Mouse (Mus musculus): ENCODE measurements around the gene Inpp5a.
A peak's percentile ranks its signal among the peaks of the same experiment; 100 is the strongest.
"Not testable (repeated sequence)": the region's sequence is repeated elsewhere in the genome, so short reads cannot be mapped to it uniquely, and the experiment has no call there.

Gene Inpp5a

DNA sequence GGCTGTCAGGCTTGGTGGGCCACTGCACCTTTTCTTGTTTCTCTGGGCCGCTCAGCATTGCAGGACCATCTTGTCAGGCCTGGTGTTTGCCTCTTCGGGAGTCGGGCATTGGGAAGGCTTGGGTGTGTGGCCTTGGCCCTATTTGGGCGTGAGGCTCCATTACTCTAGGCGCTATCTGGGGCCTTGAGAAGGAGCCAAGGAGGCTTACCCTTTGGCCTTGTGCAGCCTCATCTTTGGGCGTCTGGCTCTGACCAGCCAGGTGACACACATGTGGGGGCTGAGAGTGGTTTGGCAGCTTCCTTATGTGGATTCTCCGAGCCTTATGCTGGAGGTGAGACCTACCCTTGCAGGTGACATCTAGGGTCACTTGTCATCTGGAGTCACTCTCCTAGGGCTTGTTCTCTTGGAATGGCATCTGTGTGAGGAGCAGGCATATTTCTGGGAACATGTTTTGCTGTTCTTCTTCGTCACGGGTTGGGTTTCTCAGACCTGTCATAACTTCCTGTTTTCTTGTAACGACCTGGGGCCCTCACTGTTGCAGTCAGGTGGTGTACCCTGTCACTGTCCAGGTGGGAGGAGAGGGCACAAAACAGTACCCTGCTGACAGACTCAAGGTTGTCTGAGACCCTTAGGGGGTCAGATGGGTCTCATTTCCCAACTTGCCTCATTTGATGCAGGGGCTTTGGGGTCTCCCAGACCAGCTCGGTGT, 11.2 kb downstream of the Inpp5a start:
- peak; percentile 66 to 72 for DNase-seq (ENCODE audit: low spot score in 2 of 2)

DNA sequence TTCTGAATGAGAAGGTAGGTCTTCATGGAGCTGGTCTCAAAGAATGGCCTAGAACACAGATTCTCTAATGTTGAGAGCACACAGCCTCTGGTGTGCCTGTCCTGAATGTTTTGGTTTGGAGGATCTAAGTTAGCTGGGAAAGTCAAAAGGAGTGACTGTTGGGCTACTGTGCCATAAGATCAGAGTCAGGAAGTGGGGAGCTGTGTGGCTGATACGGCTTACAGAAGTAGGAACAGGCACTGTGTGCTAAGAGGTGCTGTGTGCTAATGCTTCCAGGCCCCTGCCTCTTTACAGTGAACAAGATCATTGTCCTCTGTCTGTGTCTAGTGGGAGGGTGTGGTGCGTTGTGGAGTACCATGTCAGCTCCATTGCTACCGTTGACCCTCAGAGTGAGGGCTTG, 12.0 kb downstream of the Inpp5a start:
- no peak for DNase-seq (ENCODE audit: low spot score in 2 of 2)

DNA sequence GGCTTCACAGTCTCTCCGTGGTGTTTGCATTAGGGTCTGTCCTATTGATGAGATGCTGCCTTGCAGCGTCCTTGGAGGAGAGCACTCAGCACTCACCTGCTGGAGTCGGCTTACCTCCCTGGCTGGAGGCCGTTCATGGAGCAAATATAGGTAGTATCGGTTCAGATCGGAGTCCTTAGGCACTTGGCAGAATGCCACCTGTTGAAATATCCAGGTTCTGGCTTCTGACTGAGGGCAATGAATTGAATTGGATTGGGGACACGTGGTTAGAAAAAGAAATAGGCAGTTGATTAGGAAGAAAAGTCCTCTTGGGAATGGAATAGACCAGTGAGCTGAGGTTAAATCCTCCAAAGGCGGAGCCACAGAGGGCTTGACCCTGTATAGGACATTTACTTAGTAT, 12.9 kb downstream of the Inpp5a start:
- no peak for DNase-seq (ENCODE audit: low spot score in 2 of 2)

DNA sequence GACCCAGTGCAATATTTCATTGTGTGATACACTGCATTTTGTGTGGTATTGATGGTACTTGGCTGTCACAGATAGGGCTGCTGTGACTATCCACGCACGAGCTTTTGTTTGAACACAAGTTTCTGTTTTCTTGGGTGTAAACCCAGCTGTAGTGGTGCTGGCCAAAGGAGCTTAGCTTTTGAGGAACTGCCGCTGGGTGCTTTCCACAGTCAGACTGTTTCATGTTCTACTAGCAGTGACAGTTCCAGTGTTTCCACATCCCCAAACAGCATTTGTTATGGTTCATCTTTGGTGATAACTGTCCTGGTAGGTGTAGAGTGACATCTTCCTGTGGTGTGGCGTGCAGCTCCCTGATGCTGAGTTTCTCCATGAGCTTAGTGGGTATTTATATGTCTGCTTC, 13.8 kb downstream of the Inpp5a start:
- peak; percentile 71 to 72 for DNase-seq (ENCODE audit: low spot score in 2 of 2)

DNA sequence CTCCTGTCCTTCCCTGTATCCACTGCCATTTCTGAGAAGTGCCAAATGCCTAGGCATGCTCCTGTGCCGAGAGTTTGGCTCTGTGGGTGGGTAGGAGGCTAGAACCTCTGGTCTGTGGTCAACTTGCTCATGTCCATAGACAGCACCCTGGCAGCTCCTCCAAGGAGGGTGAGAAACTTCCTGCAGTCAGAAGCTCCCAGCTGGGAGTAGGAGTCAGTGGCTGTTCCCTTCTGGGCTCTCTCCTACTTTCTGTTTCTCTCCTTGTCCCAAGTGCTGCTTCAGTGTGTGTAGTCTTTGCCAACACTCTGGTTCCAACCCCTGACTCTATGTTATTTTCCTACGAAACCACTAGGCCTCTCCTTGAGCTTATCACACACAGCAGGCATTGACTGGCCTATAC, 17.7 kb downstream of the Inpp5a start:
- no peak for DNase-seq (ENCODE audit: low spot score in 2 of 2)

DNA sequence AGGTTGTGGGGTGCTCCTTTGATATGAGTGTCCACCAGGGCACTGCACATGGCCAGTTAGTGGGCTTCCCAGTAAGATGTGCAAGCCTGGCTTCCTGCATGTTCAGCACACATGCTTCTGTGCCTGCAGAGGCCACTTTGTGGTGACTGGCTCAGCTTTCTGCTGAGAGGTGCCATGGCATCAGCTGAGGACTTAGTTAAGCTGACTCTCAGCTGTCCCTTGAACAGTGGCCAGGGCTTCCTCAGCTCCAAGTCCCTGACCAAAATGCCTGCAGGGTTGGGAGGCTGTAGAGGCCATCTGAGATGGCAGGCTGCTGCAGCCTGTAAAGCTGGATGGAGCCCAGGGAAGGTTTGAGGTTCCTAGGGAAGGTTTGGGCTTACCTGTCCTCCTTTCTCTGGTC, 19.1 kb downstream of the Inpp5a start:
- no peak for DNase-seq (ENCODE audit: low spot score in 2 of 2)

DNA sequence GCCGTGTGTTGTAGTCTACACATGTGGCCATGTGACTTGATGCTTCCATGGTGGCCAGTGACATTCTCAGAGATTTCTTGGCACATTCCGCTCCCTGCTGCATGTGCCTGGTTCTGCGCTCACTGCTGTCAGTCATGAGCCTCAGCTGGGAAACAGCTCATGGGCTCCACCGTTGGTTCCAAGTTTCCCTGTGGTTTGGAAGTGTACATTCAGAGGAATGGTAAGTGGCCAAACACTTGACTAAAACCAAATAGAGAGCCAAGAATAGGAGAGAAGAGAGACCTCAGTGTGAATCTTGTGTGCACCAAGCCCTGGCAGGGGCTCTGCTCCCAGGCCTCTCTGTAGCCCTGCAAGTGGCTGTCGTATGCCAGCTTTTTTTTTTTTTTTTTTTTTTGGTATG, 21.0 kb downstream of the Inpp5a start:
- DNase-seq (ENCODE audit: low spot score in 2 of 2): no peak

DNA sequence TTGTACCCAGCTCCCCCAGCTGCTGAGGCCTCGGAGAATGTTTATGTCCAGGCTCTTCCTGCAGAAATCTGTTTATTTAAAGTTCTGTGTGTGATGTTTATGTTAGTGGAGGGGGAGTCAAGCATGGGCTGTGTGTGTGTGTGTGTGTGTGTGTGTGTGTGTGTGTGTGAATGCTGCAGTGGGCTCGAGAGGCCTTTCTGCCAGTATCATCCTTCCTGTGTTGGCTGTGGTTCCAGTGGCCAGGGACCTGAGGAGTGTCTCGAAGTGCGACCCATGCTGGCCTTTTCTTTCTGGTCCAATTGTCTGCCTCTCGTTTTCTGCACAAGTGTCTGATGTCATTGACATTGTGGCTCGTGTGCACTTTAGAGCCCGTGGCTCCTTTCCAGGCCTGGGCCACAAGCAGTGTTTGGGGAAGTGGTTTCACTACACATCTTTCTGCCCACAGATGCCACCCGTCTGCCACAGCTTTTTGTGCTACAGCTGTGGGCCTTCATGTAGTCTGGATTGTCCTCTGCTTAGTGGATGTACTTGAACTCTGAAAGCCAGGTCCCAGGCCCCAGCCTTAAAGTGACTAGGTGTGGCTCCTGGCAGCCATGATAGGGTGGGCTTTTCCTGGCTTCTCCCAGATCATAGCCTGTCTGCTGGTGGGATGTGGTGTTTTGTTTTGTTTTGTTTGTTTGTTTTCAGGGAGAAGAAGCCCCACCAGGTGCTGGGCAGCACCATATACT, 23.5 kb downstream of the Inpp5a start:
- peak; percentile 27 to 49 for DNase-seq (ENCODE audit: low spot score in 2 of 2)

DNA sequence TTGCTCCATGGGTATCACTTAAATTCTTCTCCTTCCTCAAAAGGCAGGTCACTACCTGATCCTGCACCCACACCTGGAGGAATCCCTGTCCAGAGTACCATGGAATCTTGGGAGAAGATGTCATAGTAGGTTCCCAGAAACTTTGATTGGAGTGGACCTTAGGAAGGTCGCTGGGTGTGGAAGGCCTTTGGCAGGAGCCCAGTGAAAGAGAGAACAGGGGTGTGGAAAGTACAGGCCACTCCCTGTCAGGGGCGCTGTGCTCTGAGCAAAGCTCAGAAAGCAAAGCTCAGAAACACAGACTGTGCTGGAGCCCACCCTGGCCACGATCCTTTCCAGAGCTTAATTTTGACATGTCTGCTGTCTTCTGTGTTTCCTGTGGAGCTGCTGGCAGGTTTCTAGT, 24.5 kb downstream of the Inpp5a start:
- no peak for DNase-seq (ENCODE audit: low spot score in 2 of 2)

DNA sequence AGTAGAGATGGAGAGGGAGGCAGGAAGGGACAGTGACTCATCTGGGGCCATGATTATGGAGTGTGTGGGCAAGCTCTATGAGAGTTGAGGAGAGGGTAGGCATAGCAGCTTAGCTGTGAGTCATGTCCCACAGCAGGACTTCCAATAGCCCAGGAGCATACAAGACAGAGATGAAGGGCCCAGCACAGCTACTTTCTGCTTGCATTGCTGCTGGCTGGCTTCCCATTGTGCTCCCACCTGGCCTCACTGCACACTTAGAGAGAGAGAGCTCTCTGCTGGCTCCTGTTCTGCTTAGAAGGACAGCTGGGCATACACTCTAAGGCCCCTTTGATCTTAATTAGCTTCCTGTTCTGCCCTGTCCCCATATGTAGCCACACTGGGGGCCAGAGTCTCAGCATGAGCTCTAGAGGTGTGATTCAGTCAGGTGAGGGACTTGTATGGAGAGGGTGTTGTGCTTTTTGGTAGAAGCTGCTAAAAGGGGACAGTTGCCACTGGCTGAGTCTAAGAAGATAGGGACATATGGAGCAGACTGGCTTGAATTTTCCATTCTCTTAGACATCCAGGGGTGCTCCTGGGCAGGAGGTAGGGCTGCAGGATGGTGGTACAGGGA, 26.8 kb downstream of the Inpp5a start:
- no peak for DNase-seq (ENCODE audit: low spot score in 2 of 2)

DNA sequence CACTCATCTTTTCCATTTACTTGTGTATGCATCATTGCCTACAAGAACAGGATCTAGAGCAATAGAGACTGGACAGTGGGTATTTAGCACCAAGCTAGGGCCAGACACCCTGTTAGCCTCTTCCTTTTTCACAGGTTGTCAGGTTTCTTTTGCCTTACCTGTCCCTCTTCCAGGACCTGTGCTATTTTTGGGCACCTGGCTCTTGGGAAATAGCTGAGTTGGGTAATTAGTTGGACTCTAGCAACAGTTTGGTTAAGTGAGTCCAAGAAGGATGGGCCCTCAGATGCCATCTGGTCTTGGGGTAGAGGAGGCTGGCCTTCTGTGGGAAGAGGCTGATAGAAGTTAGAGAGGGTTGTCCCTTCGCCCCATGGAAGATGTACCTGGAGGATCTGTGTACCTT, 29.5 kb downstream of the Inpp5a start:
- no peak for DNase-seq (ENCODE audit: low spot score in 2 of 2)

DNA sequence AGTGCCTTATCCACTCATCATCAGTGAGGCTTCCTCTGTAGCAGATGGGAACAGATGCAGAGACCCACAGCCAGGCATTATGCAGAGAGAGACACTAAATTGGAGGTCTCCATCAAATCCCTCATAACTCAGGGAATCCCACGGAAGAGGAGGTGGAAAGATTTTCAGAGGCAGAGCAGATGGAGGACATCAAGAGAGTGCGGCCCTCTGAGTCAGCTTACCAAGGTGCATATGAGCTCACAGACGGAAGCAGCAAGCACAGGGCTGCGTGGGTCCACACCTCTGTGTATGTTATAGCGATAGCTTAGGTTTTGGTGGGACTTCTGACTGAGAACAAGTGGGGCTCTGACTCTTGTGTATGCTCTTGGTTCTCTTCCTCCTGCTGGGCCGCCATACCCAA, 33.9 kb downstream of the Inpp5a start:
- no peak for DNase-seq (ENCODE audit: low spot score in 2 of 2)

DNA sequence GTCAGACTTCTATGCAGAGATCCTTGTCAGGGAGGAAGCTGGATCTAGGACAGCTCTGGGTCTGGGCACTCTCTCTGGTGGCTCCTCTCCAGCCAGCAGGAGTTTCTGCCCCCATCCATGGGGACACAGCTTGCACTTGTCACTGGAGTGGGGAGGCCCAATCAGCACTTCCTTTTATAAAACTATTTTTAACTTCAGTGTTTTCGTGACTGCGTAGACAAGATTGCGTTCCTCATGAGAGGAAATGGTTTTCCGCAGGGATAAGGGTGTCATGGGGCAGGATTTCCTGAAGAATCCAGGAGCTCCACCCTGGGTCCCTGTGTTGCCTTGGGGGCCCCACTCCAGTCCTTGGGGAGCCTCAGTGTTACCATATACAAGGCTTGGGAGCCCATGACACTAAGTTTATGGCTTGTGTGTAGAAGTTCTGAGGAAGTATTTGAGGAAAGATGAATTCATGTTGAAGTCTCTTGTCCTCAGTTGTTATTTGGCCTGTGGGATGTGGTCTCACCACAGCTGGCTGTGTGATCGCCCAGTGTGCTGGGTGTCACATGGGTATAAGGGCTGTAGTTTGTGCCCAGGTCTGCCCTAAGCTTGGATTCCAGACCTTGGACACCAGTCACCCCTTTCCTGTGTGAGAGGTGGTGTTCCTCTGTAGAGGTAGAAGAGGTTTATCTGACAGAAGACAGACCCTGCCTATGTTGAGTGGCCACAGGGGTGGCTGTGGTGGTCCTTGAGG, 45.4 kb downstream of the Inpp5a start:
- DNase-seq (ENCODE audit: low spot score in 2 of 2): peak in 1 of 2 experiments; percentile 13

DNA sequence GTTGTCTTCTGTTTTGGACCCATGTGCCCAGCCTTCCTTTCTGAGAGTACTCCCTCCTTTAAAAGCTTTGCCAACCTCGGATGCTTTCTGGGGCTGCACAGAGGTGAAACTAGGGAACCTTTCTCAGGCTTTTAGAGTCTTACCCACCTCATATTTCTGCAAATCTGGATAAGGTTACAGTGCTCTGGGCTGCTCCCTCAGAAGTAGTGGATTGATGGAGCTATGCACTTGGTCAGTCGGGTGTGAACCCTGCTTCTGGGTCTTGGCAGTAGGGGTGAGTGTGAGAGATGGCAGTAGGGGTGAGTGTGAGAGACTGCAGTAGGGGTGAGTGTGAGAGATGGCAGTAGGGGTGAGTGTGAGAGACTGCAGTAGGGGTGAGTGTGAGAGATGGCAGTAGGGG, 46.0 kb downstream of the Inpp5a start:
- DNase-seq (ENCODE audit: low spot score in 2 of 2): not testable (repeated sequence)

DNA sequence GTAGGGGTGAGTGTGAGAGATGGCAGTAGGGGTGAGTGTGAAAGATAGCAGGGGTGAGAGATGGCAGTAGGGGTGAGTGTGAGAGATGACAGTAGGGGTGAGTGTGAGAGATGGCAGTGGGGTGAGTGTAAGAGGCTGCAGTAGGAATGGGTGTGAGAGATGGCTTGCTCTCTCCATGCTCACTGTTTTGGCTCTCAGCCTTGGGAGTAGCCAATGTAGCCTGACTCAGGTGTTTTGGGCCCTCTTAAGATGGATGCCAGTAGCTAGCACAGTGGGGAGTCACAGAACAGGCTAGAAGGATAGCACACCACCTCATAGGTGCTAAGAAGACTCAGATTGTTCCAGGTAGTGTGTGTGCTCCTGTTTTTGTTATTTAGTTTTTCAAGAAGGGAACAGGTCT, 46.8 kb downstream of the Inpp5a start:
- DNase-seq (ENCODE audit: low spot score in 2 of 2): no peak

DNA sequence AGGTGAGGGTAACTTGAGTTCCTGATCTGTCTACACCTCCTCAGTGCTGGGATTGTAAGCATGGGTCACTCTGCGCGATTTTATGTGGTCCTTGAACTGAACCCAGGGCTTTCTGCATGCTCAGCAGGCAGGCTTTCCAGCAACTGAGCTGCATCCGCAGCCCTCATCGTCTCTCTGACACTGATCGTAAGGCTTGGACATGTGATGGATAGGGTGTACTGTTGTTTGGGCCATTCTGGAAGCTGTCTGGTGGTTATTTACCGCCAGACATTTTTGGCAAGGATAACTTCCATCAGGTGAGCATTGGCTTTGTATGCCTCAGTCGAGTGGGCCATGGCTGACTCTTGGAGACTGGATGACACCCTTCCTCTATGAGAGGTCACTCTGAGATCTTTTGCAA, 48.0 kb downstream of the Inpp5a start:
- DNase-seq (ENCODE audit: low spot score in 2 of 2): no peak

DNA sequence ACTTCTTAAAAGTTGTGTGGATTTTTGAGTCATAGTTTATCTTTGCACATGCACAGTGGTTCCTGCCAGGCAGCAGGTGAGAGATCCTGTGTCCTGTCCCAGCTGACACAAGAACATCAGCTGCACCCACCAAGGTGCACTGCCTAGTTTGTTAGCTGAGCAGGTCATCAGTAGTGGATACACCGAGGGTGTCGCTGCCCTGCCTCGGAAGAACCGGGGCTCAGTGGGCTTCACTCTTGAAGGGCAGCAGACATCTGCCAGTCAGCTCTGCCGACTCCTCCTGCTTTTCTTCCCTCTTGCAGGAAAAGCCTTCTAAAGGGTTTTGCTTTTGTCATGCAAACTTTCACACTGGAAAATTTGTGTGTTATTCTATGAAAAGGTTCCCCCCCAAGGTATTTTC, 48.6 kb downstream of the Inpp5a start:
- DNase-seq (ENCODE audit: low spot score in 2 of 2): no peak

DNA sequence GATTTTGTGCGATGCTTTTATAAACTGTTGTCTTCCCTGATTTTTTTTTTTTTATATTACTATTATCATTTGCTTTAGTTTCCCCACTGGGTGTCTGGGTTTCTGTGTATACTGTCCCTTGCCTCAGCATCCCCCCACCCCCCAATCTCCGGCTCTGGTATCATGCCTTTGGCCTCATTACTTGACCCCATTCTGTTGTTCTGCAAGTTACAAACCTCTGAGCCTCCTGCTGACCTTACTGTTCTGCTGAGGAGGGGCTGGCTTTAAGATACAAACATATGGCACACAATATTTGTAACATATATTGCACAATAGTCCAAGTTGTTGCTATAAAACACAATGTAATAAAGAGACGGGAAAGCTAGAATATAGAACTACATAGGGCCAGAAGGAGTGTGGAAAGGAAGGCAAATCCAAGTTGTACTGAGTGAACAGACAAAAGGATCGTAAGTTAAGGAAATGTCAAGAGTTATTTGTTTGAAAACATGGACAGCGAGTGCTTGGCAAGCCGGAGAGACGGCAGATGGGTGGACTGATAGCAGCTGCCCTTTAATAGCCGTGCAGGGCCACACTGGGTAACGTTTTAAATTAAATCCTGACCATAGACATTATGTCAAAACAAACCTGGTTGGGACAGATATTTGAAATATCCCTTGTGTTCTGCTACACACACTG, 49.2 kb downstream of the Inpp5a start:
- DNase-seq (ENCODE audit: low spot score in 2 of 2): no peak

DNA sequence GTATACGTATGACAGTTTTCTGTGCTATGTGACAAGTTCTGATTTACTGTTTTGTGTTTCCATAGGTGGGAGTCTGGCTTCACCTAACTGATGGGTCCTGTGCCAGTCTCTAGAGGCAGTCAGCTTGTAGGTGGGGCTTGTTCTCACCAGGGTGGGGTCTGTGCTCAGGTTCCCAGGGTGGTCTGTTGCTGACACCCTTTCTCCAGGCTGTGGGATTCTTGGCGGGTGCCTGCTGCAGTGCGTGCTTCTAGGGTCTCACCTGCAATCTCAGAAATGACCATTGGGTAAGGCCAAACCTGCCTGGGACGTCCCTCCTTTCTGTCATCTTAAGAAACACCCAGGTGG, 49.7 kb downstream of the Inpp5a start:
- DNase-seq (ENCODE audit: low spot score in 2 of 2): no peak

DNA sequence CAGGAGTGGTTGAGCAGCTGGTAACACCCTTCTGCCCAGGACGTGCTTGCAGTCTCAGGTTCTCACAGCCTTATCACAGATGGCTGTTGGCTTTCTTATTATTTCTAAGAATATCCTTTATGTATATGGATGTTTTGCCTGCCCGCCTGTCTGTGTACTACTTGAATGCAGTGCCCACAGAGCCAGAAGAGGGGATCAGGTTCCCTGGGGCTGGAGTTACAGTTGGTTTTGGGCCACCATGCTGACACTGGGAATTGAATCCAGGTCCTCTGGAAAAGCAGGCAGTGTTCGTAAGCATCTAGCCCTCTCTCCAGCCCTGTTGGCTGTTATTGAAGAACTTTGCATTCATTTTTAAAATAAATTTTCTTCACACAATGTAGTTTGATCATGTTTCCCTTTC, 50.1 kb downstream of the Inpp5a start:
- DNase-seq (ENCODE audit: low spot score in 2 of 2): no peak

DNA sequence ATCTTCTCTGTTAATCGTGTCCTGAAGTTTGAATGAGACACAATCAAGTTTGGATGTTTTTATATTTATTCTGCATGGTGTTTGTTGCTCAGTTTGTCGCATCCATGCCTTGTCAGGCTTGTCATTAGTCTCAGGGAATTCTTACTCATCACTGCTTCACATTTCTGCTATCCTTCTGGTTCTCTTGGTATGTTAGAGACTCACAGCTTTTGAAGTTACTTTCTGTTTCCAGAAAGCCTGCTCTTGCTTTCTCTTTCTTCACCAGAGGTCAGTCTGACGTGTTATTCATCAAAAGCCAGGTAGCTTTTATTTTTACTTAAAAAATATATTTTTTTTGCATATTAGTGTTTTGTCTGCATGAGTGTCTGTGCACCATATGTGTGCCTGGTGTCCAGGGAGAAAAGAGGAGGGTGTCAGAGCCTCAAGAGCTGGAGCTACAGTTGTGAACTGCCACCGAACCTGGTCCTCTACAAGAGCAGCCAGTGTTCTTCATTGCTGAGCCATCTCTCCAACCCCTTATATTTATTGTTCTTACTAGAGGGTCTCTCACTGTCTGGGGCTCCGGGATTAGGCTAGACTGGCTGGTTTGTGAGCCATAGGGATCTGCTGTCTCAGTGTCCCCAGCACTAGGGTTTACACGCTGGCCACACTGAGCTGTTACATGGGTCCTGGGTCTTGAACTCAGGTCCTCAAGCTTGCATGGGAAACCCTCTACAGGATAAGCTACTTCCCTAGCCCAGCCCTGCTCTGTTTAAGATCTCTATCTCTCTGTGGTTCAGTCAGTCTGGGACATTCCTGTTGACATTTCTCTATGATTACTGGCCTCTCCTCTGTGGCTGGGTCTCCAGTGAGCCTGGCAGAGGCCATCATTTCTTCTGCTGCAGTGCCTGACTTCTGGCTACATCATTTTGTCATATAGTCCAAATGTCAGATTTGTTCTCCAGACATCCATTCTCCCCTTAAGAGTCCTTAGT, 51.3 kb downstream of the Inpp5a start:
- DNase-seq (ENCODE audit: low spot score in 2 of 2): no peak

Data from spleen, postnatal 36 days (tissue).